Mouse (Mus musculus): ENCODE data around the gene Wdsub1.

DNA sequence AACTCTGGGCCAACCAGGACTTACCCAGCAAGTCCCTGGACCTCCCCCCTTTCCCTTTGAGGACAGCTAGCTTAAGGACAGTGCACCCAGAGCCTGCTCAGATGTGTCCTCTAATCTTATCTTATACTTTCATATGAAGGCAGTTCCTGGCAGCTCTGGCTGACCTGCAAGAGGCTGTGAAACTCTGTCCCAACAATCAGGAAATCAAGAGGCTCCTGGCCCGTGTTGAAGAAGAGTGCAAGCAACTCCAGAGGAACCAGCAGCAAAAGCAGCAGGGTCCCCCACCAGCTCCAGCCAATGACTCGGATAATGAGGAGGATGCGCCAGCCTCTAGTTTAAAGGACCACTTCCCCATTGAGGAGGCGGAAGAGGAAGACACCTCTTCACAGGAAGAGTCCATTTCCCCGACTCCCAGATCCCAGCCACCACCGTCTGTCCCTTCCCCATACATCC lies 39.8 kb downstream of the Wdsub1 start:
- TF ChIP-seq MAFK (IDR thresholded peaks at IDR 0.05; ENCODE audit: insufficient replicate concordance, low read length) = no peak
- TF ChIP-seq ETS1 (conservative IDR thresholded peaks at IDR 0.05; ENCODE audit: low read depth, low read length) = no peak
- no peak for TF ChIP-seq POLR2A (IDR thresholded peaks at IDR 0.05; ENCODE audit: low read depth, low read length)
- TF ChIP-seq NELFE (IDR thresholded peaks at IDR 0.05; ENCODE audit: low read depth, low read length) = no peak
- no peak for TF ChIP-seq CTCF (conservative IDR thresholded peaks at IDR 0.05 in 1 of 2, IDR thresholded peaks at IDR 0.05 in 1 of 2; ENCODE audit: low read depth in 2 of 2, low read length in 2 of 2)
- TF ChIP-seq JUN (IDR thresholded peaks at IDR 0.05; ENCODE audit: insufficient read depth, low read depth, low read length) = no peak
- TF ChIP-seq ZNF384 (IDR thresholded peaks at IDR 0.05; ENCODE audit: low read depth, low read length) = no peak
- TF ChIP-seq E2F4 (IDR thresholded peaks at IDR 0.05; ENCODE audit: insufficient replicate concordance, low read depth, low read length) = no peak
- no peak for TF ChIP-seq ZKSCAN1 (IDR thresholded peaks at IDR 0.05; ENCODE audit: borderline replicate concordance, low read depth, low read length)
- no peak for TF ChIP-seq CHD1 (IDR thresholded peaks at IDR 0.05; ENCODE audit: low read depth, low read length)
- no peak for TF ChIP-seq USF1 (IDR thresholded peaks at IDR 0.05; ENCODE audit: low read depth, low read length)
- no peak for TF ChIP-seq CHD2 (IDR thresholded peaks at IDR 0.05; ENCODE audit: low read length)

All from CH12.LX (cell line).